Mouse (Mus musculus) liver, embryonic 16.5 days (tissue): Measurements from ENCODE around the gene Ccr3. TPM values are rescaled to one million over a fixed set of nuclear protein-coding genes. Genes with fewer than 3 reads are reported as not detected.
A peak's percentile ranks its signal among the peaks of the same experiment; 100 is the strongest.

Source experiments
- ATAC-seq: fragments of 200-750 bp; cut with Nextera tagmentation; 2 replicates; pipeline ENCODE4 v1.8.0; 2017; ENCODE audit warnings: low read depth, mild to moderate bottlenecking, moderate number of reproducible peaks, moderate library complexity
- H3K27ac ChIP-seq: fragments of 300-500 bp; sonication (generic); 2 replicates; pipeline ENCODE4 v1.5.1; 2014; ENCODE audit warnings: mild to moderate bottlenecking, low read length
- H3K27me3 ChIP-seq: fragments of 300-500 bp; sonication (generic); 2 replicates; pipeline ENCODE4 v1.6.1; 2014; ENCODE audit warnings: low read depth, low read length, mixed read lengths; ENCODE audit not compliant: control insufficient read depth, insufficient read depth
- H3K36me3 ChIP-seq: fragments of 300-500 bp; sonication (generic); 2 replicates; pipeline ENCODE4 v1.6.1; 2014; ENCODE audit warnings: mild to moderate bottlenecking; ENCODE audit not compliant: control insufficient read depth, insufficient read depth
- H3K4me1 ChIP-seq: fragments of 300-500 bp; sonication (generic); 2 replicates; pipeline ENCODE4 v1.6.1; 2014; ENCODE audit warnings: low read depth, low read length, mixed read lengths; ENCODE audit not compliant: control insufficient read depth
- H3K4me2 ChIP-seq: fragments of 300-500 bp; sonication (generic); 2 replicates; pipeline ENCODE4 v1.6.1; 2014; ENCODE audit warnings: low read depth, low read length, mixed read lengths
- H3K4me3 ChIP-seq: fragments of 300-500 bp; sonication (generic); 2 replicates; pipeline ENCODE4 v1.5.1; 2014; ENCODE audit warnings: low read depth, mild to moderate bottlenecking, low read length
- H3K9ac ChIP-seq: fragments of 300-500 bp; sonication (generic); 2 replicates; pipeline ENCODE4 v1.6.1; 2014; ENCODE audit warnings: low read depth, low read length
- H3K9me3 ChIP-seq: fragments of 300-500 bp; sonication (generic); replicated peaks from 2 replicates; pipeline ENCODE4 v1.6.1; 2016; ENCODE audit warnings: low read length; ENCODE audit not compliant: control insufficient read depth
- WGBS: fragments of 180-500 bp; shearing (Covaris S2); extraction: QIAGEN DNeasy Blood & Tissue Kit; methylation state at CpG from one replicate; pipeline ENCODE4 v1.1.7; 2014; ENCODE audit not compliant: insufficient replicate concordance; 5-methylcytosine and 5-hydroxymethylcytosine counted together
- polyA plus RNA-seq: library from polyadenylated mRNA; unstranded; fragments of >200 nt; fragmentation: Nextera tagmentation; extraction: Ambion mirVana; gene quantifications from 2 replicates; pipeline ENCODE4 v1.2.1, GENCODE M21; 2015

The Ccr3 gene
- polyA plus RNA-seq, 1 experiment from 2014 or later: 0.18 TPM

DNA sequence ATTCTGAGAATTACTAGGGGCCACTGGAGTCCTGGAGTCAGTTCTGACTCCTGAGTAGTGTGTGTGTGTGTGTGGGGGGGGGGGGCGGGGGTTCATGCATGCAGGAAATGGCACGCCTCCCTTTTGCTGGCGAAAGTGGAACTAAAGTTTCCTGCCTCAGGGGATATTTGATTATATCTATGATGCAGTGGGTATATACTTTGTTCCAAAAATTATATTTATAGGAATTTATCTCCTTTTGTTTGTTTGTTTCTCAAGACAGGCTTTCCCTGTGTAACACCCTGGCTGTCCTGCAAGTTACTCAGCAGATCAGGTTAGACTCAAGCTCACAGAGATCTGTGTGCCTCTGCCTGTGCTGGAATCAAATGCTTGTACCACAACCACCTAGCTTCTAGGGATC lies 32.1 kb upstream of the Ccr3 start:
- H3K4me2 ChIP-seq: no peak overlapping the region
- no peak overlapping the region for H3K27ac ChIP-seq
- H3K4me1 ChIP-seq: peaks cover 8% of the 10 kb centered on the region
- H3K4me3 ChIP-seq: no peak overlapping the region
- no peak overlapping the region for H3K9ac ChIP-seq
- peak; percentile 14; the same call in 1 of the 2 replicates for ATAC-seq
- no peaks in the 10 kb centered on the region for H3K9me3 ChIP-seq
- H3K27me3 ChIP-seq: no peaks in the 10 kb centered on the region
- H3K36me3 ChIP-seq: no peaks in the 10 kb centered on the region
- 37% methylated on average over 3 of the region's 3 CpGs for WGBS

- Histone ChIP-seq H3K27me3 (no peaks in the 10 kb centered on the region), H3K9ac (no peak overlapping the region), H3K36me3 (no peaks in the 10 kb centered on the region), H3K4me3 (no peak overlapping the region), H3K4me1 (peaks cover 2% of the 10 kb centered on the region), H3K4me2 (no peak overlapping the region), H3K9me3 (no peaks in the 10 kb centered on the region), H3K27ac (no peak overlapping the region)
- no peak for ATAC-seq
- 11% methylated on average over 1 of the region's 1 CpGs for WGBS
Observed at GRCm38 (mm10) chr9:123991312-123991906, 30.4 kb upstream of the Ccr3 start.

- ATAC-seq: 0 out of 2 replicates have a peak, but pooled peaks have one; percentile 11
- Histone ChIP-seq H3K4me2 (no peak overlapping the region), H3K9me3 (no peaks in the 10 kb centered on the region), H3K9ac (no peak overlapping the region), H3K4me3 (no peak overlapping the region), H3K27ac (no peak overlapping the region), H3K4me1 (no peaks in the 10 kb centered on the region; the same call in 1 of the 2 replicates), H3K27me3 (no peaks in the 10 kb centered on the region), H3K36me3 (no peaks in the 10 kb centered on the region)
- 10% methylated on average over 3 of the region's 3 CpGs for WGBS
Observed at GRCm38 (mm10) chr9:123997719-123998118, 24.1 kb upstream of the Ccr3 start.

DNA sequence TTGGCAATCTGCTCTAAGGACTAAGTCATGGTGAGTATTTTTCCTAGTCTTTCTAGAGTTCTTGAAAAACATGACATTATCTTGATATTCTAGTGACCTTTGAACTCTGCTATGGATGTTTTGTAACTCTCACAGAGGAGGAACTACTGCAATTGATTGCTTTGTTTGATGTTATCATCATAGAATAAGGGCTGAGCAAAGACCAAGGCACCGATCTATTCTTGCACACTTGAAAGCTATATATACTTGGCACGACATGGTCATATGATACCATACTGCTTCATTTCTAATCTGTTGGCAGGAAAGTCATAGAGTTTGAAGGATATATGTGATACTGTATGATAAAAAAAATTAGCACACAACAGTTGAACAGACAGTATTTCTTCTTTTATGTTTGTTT lies 22.0 kb upstream of the Ccr3 start:
- 39% methylated on average over 2 of the region's 2 CpGs for WGBS
- ATAC-seq: no peak

GRCm38 (mm10) chr9:124012691-124013090 lies 9.1 kb upstream of the Ccr3 start:
- H3K36me3 ChIP-seq: no peaks in the 10 kb centered on the region
- no peak overlapping the region for H3K27ac ChIP-seq
- 42% methylated on average over 2 of the region's 2 CpGs for WGBS
- ATAC-seq: no peak
- no peak overlapping the region for H3K9ac ChIP-seq
- H3K4me2 ChIP-seq: no peak overlapping the region
- H3K4me1 ChIP-seq: peaks cover 2% of the 10 kb centered on the region
- no peaks in the 10 kb centered on the region for H3K9me3 ChIP-seq
- no peak overlapping the region for H3K4me3 ChIP-seq
- no peaks in the 10 kb centered on the region for H3K27me3 ChIP-seq

More for the DNA sequence above, 22.0 kb upstream of the Ccr3 start:
- Histone ChIP-seq H3K9me3 (no peaks in the 10 kb centered on the region), H3K4me2 (no peak overlapping the region), H3K27ac (no peak overlapping the region), H3K9ac (no peak overlapping the region), H3K4me3 (no peak overlapping the region), H3K36me3 (no peaks in the 10 kb centered on the region), H3K4me1 (no peaks in the 10 kb centered on the region; the same call in 1 of the 2 replicates), H3K27me3 (no peaks in the 10 kb centered on the region)

DNA sequence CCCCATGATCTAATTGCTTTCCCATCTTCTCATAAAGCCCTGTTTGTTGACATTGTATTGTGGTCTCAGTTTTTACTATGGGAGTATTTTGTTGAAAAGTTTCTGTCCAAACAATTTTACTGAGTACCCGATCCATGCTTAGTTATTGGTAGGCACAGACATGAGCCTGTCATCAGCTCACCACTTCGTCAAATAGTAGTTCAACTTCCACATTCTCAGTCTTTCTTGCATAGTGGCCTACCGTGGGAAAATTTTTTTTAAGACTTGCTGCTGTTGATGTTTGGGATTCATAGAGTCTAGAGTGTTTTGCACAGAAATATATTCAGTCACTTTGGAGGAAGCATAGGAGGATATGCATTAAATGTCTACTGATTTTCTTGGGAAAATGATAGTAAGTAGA lies 8.5 kb upstream of the Ccr3 start:
- no peaks in the 10 kb centered on the region for H3K9me3 ChIP-seq
- H3K27ac ChIP-seq: no peak overlapping the region
- H3K4me1 ChIP-seq: peaks cover 2% of the 10 kb centered on the region
- no peak overlapping the region for H3K4me3 ChIP-seq
- no peak overlapping the region for H3K9ac ChIP-seq
- 50% methylated on average over 3 of the region's 3 CpGs for WGBS
- no peaks in the 10 kb centered on the region for H3K36me3 ChIP-seq
- H3K27me3 ChIP-seq: no peaks in the 10 kb centered on the region
- H3K4me2 ChIP-seq: no peak overlapping the region
- no peak for ATAC-seq

GRCm38 (mm10) chr9:124014985-124015652 lies 6.7 kb upstream of the Ccr3 start:
- Histone ChIP-seq H3K4me3 (no peak overlapping the region), H3K36me3 (no peaks in the 10 kb centered on the region), H3K9ac (no peak overlapping the region), H3K4me2 (no peak overlapping the region; the same call in none of the 2 replicates), H3K4me1 (peaks cover 2% of the 10 kb centered on the region), H3K27me3 (no peaks in the 10 kb centered on the region), H3K9me3 (no peaks in the 10 kb centered on the region), H3K27ac (no peak overlapping the region)
- ATAC-seq: peak; percentile 62; the same call in 1 of the 2 replicates
- 35% methylated on average over 2 of the region's 2 CpGs for WGBS

DNA sequence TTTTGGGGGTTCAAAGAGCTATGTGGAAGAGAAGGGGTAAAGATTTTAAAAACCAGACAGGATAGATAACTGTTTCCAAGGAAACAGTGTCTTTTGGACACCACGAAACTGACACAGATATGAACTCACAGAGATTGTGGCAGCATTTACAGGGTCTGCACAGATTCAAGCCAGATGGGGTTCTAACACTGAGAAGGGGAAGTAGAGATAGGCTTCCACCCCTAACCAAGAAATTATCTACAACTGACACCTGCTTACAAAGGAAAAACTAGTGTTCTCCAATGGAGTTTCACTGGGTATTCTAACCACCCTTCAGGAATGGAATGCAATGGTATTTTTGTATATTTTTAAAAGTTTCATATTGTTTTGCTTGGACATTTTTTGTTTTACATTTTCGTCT lies 5.7 kb upstream of the Ccr3 start:
- H3K4me2 ChIP-seq: no peak overlapping the region
- no peaks in the 10 kb centered on the region for H3K9me3 ChIP-seq
- no peak overlapping the region for H3K27ac ChIP-seq
- H3K9ac ChIP-seq: no peak overlapping the region
- H3K27me3 ChIP-seq: no peaks in the 10 kb centered on the region
- H3K36me3 ChIP-seq: no peaks in the 10 kb centered on the region
- H3K4me1 ChIP-seq: peaks cover 2% of the 10 kb centered on the region
- no peak overlapping the region for H3K4me3 ChIP-seq
- ATAC-seq: peak; percentile 52; the same call in 1 of the 2 replicates
- 10% methylated on average over 2 of the region's 2 CpGs for WGBS

DNA sequence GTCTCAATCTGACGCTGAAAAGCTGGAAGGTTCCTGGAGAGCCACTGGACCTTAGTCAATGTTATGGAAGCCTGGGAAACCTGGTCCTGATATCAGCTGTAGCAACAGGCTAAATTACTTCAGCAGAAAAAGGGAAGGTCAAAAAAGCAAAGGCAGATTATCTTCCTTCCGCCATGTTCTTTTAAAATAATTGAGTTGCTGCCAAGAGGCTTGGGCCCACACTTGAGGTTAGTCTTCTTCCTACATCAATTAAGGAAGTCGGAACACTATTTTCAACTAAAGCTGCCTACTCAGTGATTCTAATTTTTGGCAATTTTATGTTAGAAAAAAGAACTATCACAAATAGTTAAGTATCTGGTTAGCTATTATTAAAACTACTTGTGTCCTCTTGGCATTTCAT lies 1.9 kb upstream of the Ccr3 start:
- Histone ChIP-seq H3K9ac (no peak overlapping the region), H3K4me2 (no peak overlapping the region), H3K9me3 (no peaks in the 10 kb centered on the region), H3K36me3 (no peaks in the 10 kb centered on the region), H3K4me1 (peaks cover 2% of the 10 kb centered on the region), H3K27ac (no peak overlapping the region), H3K27me3 (no peaks in the 10 kb centered on the region), H3K4me3 (no peak overlapping the region)
- no peak for ATAC-seq
- WGBS: 59% methylated on average over 3 of the region's 3 CpGs
